Mouse (Mus musculus) stomach, postnatal 0 days (tissue): ENCODE data around the gene Kcnj11.

Source experiments
- CTCF ChIP-seq: IDR thresholded peaks from 2 replicates; pipeline ENCODE4 v1.5.1; 2016; ENCODE audit warnings: antibody characterized with exemption, low read depth, mild to moderate bottlenecking, moderate library complexity
- EP300 ChIP-seq: optimal IDR thresholded peaks from 2 replicates; pipeline ENCODE3; 2016; ENCODE audit warnings: antibody characterized with exemption

DNA sequence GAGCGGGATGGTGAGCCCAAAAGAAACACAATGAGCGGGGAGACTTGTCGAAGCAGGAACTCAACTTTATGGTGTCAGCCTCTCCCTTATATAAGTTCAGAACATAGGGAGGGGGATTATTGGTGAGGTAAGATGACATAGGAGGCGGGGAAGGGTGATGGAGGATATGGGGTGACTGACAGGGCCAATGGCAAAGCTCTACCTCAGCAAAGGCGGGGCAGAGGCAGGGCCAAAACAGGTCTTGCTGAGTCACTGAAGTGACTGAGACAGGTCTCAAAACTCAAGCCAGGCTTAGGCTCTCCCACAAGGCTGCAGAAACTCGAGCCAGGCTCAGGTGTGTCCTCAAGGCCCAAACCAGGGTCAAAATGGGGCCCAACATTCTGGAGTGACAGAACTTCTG is 14.2 kb downstream of the Kcnj11 start:
- TF ChIP-seq CTCF (no peak), EP300 (no peak)
